Comparison of ENCODE assay signal across 43 mouse cellular contexts in the genomic region with DNA sequence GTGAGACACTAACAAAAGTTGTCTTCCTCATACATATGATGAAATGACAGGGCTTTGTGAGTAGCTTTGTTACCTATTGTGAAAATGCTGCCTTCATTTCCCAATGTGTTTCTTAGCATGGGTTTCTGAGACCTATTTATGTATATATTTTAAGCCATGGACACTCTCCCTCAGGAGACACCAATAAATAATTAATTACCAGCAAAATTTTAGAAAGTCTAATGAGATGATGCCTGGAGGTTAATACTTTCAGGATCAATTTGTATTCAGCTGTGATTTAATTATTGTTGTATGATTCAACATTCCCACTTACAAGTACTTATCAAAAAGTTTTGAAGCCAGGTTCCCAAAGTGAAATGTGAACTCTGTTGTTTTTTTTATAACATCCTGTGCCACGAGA. TPM values are rescaled to one million over a fixed set of nuclear protein-coding genes. Genes with fewer than 3 reads are reported as not detected.
"Had no signal": no experiment of that assay in that cellular context is flagged by ENCODE, and none has a peak within 500 bp of the region (broad histone marks: within the 10 kb centered on the region; RNA-seq: fewer than 3 reads in every experiment).

A gene (minus strand): TSS at position 101 of the 400 bp plus-strand sequence.

- H3K9me3 ChIP-seq: heart, embryonic 10.5 days; heart, embryonic 12.5 days; heart, embryonic 13.5 days; heart, embryonic 15.5 days; hindbrain, embryonic 10.5 days; hindbrain, embryonic 12.5 days; hindbrain, embryonic 13.5 days; hindbrain, embryonic 15.5 days; intestine, embryonic 15.5 days; kidney, embryonic 15.5 days had no signal

- H3K9ac ChIP-seq: heart, embryonic 12.5 days; heart, embryonic 13.5 days; heart, embryonic 15.5 days; hindbrain, embryonic 12.5 days; hindbrain, embryonic 13.5 days; hindbrain, embryonic 14.5 days; hindbrain, embryonic 15.5 days; intestine, embryonic 15.5 days; kidney, embryonic 15.5 days had no signal

- H3K4me2 ChIP-seq: heart, embryonic 11.5 days; heart, embryonic 12.5 days; heart, embryonic 13.5 days; heart, embryonic 15.5 days; hindbrain, embryonic 12.5 days; hindbrain, embryonic 13.5 days; hindbrain, embryonic 14.5 days; hindbrain, embryonic 15.5 days; intestine, embryonic 15.5 days; kidney, embryonic 15.5 days had no signal

- H3K4me1 ChIP-seq: heart, embryonic 10.5 days; heart, embryonic 12.5 days; heart, embryonic 13.5 days; heart, embryonic 15.5 days; hindbrain, embryonic 10.5 days; hindbrain, embryonic 12.5 days; hindbrain, embryonic 13.5 days; hindbrain, embryonic 15.5 days; intestine, embryonic 15.5 days; kidney, embryonic 15.5 days had no signal

- H3K27ac ChIP-seq: heart, embryonic 10.5 days; heart, embryonic 13.5 days; heart, embryonic 15.5 days; hindbrain, embryonic 10.5 days; hindbrain, embryonic 12.5 days; hindbrain, embryonic 13.5 days; hindbrain, embryonic 14.5 days; hindbrain, embryonic 15.5 days; hindbrain, postnatal 0 days; intestine, embryonic 15.5 days; kidney, embryonic 15.5 days; kidney, postnatal 0 days; layer of hippocampus, adult 2 months had no signal

- ATAC-seq: hindbrain, embryonic 16.5 days; hindbrain, postnatal 0 days; inflammation-experienced regulatory T-cells, adult 6 months; intestine, embryonic 15.5 days; intestine, embryonic 16.5 days; intestine, postnatal 0 days had no signal

- H3K4me3 ChIP-seq: heart, embryonic 10.5 days; heart, embryonic 12.5 days; heart, embryonic 13.5 days; heart, embryonic 15.5 days; hindbrain, embryonic 10.5 days; hindbrain, embryonic 12.5 days; hindbrain, embryonic 13.5 days; hindbrain, embryonic 15.5 days; intestine, embryonic 15.5 days; kidney, embryonic 15.5 days; layer of hippocampus, adult 2 months had no signal

- H3K27me3 ChIP-seq: heart, embryonic 12.5 days; heart, embryonic 13.5 days; heart, embryonic 15.5 days; hindbrain, embryonic 12.5 days; hindbrain, embryonic 13.5 days; hindbrain, embryonic 15.5 days; intestine, embryonic 15.5 days; kidney, embryonic 15.5 days had no signal

- DNase-seq: heart, postnatal 10 days; heart, postnatal 14 days; heart, postnatal 36 days; heart, postnatal 4 days; kidney, adult 11 months; kidney, adult 18-20 months; kidney, adult 2 months; kidney, adult 8-10 months; kidney, adult 9 months; kidney, postnatal 10 days; kidney, postnatal 14 days; kidney, postnatal 25 days; kidney, postnatal 36 days; kidney, postnatal 4 days; layer of hippocampus, adult 9-11 months; layer of hippocampus, postnatal 36 days had no signal

- H3K36me3 ChIP-seq: heart, embryonic 10.5 days; heart, embryonic 12.5 days; heart, embryonic 13.5 days; heart, embryonic 15.5 days; hindbrain, embryonic 10.5 days; hindbrain, embryonic 12.5 days; hindbrain, embryonic 13.5 days; hindbrain, embryonic 15.5 days; intestine, embryonic 15.5 days; kidney, embryonic 15.5 days had no signal

RNA-seq across cellular contexts. Expression of the gene that starts here (rescaled TPM):
- polyA plus RNA-seq: heart, embryonic 10.5 days; heart, embryonic 11.5 days; heart, embryonic 12.5 days; heart, embryonic 13.5 days; heart, embryonic 14.5 days; heart, embryonic 15.5 days; heart, embryonic 16.5 days; heart, postnatal 0 days; hindbrain, embryonic 10.5 days; hindbrain, embryonic 11.5 days; hindbrain, embryonic 12.5 days; hindbrain, embryonic 13.5 days; hindbrain, embryonic 14.5 days; hindbrain, embryonic 15.5 days; hindbrain, embryonic 16.5 days; hindbrain, postnatal 0 days; inflammation-experienced regulatory T-cells, adult 6 months; intestine, embryonic 14.5 days; intestine, embryonic 15.5 days; intestine, embryonic 16.5 days; intestine, postnatal 0 days; kidney, adult 2 months; kidney, embryonic 14.5 days; kidney, embryonic 15.5 days; kidney, embryonic 16.5 days; kidney, postnatal 0 days; large intestine, adult 2 months had no signal
